Mouse (Mus musculus) gastrocnemius, postnatal 25 days (tissue): ENCODE data around the gene Knl1. TPM values are rescaled to one million over a fixed set of nuclear protein-coding genes. Genes with fewer than 3 reads are reported as not detected.

ENCODE experiments used
- DNase-seq: peaks from one replicate; pipeline ENCODE4 v3.0.0; 2022
- total RNA-seq, 2 experiments: library from RNA; stranded (reverse); gene quantifications; 1 replicate in 1 of 2; 2 replicates in 1 of 2; pipeline ENCODE4 v1.2.3; 2021

The Knl1 gene
- total RNA-seq, 2 experiments from 2014 or later = 0.28 to 0.88 TPM

DNA sequence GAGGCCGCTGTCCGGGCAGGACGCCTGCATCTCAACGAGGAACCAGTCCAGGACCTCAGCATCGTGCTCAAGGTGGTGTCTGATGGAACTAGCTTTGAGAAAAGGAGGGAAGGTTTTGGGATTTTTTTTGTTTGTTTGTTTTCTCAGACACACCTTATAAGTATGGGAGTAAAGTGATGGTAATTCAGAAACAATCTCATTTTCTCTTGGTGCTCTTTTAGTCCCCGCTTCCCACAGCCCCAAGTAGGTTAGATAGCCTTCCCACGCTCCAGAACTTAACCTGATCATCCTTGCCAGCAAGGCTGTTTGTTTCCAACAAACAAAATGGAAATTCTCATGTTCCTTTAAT, 11.5 kb upstream of the Knl1 start:
- DNase-seq = no peak

- no peak for DNase-seq
These were observed 6.0 kb upstream of the Knl1 start for GRCm38 (mm10) chr2:119040882-119041281.

GRCm38 (mm10) chr2:119045163-119045562, 1.8 kb upstream of the Knl1 start:
- no peak for DNase-seq

GRCm38 (mm10) chr2:119047849-119048248, 930 bp downstream of the Knl1 start:
- DNase-seq = no peak

DNA sequence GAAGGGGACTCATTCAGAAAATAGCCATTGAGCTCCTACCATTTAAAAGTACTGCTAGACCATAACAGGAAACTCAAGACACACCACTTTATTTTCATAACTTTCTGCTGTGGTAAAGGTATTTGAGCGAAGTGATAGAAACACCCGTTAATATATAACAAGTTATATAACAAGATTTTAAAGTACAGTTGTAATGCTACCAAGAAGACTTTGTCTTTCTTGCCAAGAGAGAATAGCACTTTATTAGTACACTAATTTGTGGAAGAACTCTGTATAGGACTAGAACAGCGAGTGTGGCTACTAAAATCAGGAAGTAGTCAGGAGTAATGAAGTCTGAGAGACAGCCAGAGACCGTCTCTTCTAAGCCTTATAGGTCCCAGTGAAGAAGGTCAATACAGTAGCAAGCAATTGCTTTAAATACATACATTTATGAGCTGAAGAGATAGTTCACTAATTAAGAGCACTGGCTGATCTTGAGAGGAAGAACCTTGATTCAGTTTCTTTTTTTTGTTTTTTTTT, 3.3 kb downstream of the Knl1 start:
- no peak for DNase-seq

DNA sequence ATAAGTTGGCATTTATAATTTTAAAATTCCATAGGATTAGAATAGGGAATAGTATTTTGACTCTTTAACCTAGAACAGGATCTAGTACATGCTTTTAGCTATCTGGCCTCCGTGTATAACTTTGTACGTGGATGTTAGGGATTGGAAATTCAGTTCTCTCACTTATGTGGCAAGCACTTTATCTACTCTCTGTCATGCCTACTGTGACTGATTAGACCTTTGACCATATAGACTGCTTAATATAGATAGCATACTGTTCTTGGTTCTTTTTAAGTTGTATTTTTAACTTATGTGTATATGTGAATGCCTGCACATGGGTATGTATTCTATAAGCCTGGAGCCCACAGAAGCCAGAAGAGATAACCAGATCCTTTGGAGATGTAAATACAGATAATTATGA, 13.2 kb downstream of the Knl1 start:
- no peak for DNase-seq

DNA sequence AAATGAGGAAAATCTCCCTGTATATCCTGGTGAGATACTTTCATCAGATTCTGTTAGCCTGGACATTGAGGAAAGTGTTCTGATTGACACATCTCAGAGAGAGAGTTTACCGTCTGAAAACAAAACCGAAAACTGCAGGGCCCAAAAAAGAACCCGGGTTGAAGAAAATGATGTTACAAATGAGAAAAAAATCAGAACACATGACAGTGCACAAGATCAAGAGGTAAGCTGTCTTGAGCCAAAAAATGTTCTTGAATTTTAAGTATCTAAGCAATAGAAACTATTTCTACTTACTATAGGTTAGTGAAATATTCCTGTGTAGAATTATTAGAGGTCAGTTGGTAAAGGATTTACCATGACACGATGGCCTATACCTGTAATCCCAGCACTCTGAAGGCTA, 25.5 kb downstream of the Knl1 start:
- DNase-seq = no peak

GRCm38 (mm10) chr2:119086156-119086555, 39.2 kb downstream of the Knl1 start:
- DNase-seq = no peak

GRCm38 (mm10) chr2:119101552-119101951, 54.6 kb downstream of the Knl1 start:
- no peak for DNase-seq

- DNase-seq = no peak
These were observed 59.7 kb downstream of the Knl1 start for GRCm38 (mm10) chr2:119106583-119106982.

DNA sequence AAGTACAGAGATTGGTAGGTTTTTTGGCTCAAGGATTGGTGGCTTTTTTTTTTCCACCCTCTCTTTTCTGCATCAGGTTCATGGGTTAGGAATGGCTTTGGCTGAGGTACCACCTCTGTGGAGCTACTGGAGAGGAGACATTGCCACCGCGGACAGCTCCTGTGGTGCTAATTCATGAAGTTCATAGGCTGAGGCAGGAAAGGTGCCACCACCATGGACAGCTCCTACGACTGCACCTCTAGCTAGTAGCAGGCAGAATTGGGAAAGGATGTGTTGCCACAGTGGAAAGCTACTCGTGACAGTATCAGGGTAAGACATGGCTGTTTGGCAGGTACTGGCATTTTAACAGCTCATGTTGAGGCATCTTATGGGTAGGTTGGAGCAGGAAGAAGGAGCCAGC, 61.6 kb downstream of the Knl1 start:
- no peak for DNase-seq

DNA sequence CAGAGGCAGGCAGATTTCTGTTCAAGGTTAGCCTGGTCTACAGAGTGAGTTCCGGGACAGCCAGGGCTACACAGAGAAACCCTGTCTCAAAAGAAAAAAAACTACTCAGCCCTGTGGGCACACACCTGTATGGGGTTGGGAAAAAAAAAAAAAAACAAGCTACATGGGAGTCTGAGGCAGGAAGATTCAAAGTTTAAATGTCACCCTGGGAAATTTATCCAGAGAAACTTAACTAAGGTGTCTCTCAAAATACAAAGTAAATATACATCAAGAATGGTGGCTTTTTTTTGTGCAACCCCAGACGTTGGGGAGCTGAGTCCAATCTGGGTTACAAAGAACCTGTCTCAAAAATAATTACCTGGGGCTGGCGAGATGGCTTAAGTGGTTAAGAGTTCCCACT, 64.1 kb downstream of the Knl1 start:
- DNase-seq = no peak

GRCm38 (mm10) chr2:119112438-119113112, 65.7 kb downstream of the Knl1 start, which contains the start of gene Rad51:
TSS of gene Rad51 (plus strand) at chr2:119112793.
- DNase-seq = peak; percentile 78

DNA sequence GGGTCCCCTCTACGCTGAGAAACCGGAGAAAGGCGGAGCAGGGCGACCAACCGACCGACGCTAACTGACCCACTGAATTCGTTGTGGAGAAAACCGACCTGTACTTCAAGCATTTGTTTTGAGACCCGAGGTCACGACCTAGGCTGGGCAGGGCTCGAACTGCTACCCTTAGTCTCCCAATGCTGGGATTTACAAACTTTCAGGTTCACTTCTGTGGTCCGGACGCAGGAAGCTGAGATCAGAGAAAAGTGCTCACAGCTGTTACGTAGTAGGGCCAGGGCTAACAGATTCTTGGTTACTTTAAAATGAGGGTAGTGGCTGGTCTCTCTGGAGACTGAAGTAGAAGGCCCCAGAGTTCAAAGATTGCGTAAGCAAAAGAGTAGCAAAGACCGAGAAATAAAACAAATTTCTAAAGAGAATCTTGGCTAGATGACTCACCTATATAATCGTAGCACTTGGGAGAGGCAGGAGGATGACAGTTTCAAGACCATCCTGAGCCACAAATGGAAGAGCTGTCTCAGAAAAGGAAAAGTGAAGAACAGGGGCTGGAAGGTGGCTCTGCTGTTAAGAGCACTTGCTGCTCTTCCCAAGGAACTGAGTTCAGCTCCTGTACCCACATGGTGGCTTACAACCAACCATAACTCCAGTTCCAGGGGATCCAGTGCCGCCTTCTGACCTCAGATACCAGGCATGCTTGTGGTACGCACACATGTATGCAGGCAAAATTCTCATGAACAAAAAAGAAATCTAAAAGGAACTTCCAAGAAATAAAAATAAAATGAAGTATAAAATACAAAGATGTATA, 66.4 kb downstream of the Knl1 start:
- DNase-seq = no peak

GRCm38 (mm10) chr2:119136346-119136898, 89.5 kb downstream of the Knl1 start:
- DNase-seq = no peak

- DNase-seq = no peak
These were observed 98.3 kb downstream of the Knl1 start for GRCm38 (mm10) chr2:119145199-119145598.

GRCm38 (mm10) chr2:119146435-119146834, 99.5 kb downstream of the Knl1 start:
- DNase-seq = no peak

DNA sequence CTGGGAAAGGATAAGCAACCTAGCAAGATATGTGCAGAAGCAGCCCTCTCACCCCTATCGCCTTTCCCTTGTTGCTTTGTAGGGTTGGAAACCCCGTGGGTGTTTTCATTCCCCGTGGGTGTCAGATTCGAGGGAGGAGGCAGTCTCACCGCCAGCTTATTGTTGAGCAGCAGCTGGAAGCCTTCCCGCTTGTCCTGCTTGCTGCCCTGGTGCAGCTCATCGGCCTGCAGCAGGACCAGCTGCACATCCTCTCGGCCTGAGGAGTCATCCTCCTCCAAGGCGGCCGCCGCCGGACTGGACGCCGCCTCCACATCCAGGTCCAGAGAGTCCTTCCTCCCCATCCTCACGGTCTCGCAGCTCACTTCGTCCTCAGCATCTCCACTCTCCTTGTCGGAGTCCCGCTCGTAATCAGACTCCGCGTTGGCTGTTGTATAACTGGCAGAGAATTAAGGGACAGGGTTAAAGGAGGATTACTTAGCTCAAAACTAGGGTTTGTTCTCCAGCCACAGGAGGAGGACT, 100.3 kb downstream of the Knl1 start:
- DNase-seq = no peak

DNA sequence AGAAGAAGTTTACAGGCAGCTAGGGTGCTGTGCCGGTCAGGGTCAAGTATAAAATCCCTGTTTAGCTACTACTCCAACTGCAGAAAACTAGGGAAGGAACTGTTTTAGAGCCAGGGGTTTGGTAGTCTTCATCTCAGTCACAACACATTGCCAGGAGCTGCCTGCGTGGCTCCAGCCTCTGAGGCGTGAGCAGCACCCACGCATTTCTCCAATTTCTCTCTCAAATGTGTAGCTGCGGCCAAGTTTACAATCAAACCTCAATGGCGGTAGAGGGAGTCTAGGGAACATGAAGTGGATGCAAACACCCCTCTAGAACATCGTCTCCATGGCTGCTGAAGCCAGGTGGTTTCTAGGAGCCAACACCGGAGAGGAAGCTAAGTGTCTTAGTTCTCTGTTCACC, 100.9 kb downstream of the Knl1 start:
- no peak for DNase-seq

DNA sequence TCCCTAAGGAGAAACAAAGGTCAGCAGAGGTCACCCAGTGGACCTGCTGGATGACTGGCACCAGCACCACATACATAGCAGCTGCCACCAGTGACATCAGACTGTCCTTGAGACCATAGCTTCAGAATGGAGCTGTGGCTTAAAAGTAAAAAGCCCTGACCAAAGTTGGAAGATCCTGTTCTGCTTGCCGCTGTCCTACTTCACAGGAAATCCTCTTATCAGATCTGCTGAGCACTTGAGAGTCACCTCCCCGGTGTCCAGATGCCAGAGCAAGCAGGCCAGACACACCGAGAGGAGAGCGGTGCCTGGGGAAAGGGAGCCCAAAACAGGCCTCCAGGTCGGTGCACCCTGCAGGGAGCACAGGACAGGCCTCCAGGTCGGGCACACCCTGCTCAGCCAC, 105.3 kb downstream of the Knl1 start:
- no peak for DNase-seq

DNA sequence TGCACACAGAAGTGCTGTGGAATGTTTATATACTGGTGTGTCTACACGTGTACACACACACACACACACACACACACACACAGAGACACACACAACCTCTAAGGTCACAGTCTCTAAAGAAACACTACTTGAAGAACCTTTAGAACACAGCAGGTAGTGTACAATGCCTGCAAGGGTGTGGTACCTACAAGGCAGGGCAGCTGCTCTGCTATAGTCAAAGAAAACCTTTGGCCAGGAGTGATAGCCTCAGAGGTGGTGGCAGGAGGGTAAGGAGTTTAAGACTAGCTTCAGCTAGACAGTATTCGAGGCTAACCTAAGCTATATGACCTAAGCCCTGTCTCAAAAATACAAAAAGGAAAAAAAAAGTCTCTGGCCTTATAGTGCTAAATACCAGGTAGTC, 107.8 kb downstream of the Knl1 start:
- DNase-seq = no peak
